Mouse (Mus musculus) induced T-regulatory cell, adult 2 months (primary cell): Measurements from ENCODE around the gene Ptprn2.

Experiments
- DNase-seq: peaks from one replicate; pipeline ENCODE4 v3.0.0-alpha.2; 2012; ENCODE audit warnings: low read depth

The Ptprn2 gene

GRCm38 (mm10) chr12:117140901-117141300 lies 655.4 kb downstream of the Ptprn2 start:
- DNase-seq, result no peak

DNA sequence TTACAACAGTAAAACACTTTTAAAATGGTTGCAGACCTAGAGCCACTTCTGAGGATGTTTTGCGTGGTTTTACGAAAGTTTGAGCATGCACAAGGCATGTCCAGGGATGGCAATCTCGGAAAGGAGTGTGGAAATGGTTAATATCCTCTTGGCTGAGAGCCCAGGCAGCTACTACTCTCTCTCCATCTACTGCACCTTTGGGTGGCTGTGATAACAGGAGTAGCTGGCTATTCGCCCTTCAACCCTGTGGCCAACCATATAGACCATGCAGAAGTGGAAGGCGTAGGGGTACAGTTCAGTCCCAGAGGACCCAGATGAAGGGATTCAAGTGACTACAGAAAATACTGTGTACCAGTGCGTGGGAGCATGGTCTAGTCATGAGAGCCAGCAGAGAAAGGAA lies 655.9 kb downstream of the Ptprn2 start:
- DNase-seq, result no peak

- DNase-seq, result no peak
These were observed 663.7 kb downstream of the Ptprn2 start for GRCm38 (mm10) chr12:117149176-117149575.

DNA sequence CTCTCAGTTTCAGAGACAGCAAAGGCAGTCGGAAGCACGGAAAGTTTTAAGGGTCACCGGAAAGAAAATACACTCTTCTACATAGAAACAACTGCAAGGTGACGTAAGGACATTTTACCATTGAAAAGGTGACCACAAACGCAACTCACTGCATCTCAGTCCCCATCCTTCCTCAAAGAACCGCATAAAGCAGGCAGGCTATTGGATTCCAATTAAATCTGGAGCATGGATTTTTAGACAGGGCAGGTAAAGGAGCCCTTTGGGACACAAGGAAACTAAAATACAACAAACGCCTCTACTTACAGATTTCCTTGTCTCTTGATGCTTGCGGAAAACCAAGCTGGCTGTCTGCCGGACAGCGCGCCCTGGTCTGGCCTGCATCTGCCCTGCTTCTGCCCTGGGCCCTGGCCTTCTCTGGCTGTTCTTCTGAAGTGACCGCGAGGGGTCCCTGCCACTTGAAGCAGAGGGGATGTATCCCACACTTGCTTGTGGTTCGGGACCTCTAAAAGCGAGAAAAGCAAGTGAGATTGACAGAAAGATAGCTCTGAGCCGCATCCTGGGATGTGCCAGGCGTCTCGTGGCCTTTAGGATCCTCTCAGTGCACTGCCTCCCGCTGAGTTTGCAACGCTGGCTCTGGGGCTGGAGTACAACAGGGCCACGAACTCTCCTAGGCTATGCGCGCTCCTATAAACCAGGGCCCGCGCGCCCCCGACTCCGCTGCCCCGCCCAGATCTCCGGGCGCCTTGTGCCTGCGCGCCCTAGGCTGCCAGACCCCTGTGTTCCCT lies 665.3 kb downstream of the Ptprn2 start:
- no peak for DNase-seq

DNA sequence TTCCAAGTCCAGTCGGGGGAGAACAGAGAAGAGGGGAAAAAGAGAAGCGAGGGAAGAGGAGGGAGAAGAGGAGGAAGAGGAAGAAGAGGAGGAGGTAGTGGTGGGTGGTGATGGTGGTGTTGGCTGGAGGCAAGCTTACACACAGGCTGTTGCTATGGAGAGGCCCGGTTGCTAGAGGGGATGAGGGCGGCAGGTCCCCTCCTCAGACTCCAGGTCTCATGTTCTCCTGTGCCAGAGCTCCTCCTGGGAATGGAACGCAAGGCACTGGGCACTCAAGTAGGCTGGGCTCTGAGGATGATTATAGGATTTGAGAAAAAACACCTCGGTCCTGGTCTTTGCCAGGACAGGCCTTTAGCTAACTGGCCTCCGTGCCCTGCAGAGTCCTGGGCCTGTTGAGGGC lies 666.1 kb downstream of the Ptprn2 start:
- DNase-seq, result no peak

- no peak for DNase-seq
These were observed 667.0 kb downstream of the Ptprn2 start for GRCm38 (mm10) chr12:117152366-117153165.

- peak; percentile 2 for DNase-seq
These were observed 667.6 kb downstream of the Ptprn2 start for GRCm38 (mm10) chr12:117153166-117153480.

DNA sequence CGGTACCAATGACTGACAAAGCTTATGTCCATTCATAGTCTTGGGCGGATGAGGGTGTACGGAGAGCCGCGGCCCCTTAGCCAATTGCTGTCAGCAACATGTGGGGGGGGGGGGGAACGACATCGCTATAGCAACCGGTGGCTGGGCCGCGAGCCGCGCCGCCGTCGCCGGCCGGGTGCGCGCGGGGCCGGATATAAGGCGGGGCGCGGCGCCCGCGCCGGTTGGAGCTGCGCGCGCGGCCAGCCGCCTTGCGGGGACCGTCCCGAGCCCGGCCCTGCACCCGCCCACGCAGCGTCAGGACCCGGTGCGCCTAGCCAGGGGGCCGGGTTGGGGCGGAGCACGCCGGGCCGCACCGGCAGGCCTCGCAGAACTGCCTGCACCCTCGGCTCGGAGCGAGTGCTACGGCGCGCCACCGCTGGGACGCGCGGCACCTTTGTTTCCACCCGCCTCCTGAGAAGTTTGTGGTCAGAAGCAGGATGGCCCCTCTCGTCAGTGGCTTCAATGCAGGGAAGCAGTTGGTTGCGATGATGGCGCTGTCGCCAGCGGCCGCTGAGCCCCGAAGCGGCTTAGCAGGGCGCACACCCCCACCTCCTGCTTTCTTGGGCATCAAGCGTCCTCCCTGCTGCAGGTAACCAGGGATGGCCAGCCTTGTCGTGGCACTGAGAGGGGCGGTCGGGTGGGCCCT lies 668.3 kb downstream of the Ptprn2 start:
- DNase-seq, result peak; percentile 22

DNA sequence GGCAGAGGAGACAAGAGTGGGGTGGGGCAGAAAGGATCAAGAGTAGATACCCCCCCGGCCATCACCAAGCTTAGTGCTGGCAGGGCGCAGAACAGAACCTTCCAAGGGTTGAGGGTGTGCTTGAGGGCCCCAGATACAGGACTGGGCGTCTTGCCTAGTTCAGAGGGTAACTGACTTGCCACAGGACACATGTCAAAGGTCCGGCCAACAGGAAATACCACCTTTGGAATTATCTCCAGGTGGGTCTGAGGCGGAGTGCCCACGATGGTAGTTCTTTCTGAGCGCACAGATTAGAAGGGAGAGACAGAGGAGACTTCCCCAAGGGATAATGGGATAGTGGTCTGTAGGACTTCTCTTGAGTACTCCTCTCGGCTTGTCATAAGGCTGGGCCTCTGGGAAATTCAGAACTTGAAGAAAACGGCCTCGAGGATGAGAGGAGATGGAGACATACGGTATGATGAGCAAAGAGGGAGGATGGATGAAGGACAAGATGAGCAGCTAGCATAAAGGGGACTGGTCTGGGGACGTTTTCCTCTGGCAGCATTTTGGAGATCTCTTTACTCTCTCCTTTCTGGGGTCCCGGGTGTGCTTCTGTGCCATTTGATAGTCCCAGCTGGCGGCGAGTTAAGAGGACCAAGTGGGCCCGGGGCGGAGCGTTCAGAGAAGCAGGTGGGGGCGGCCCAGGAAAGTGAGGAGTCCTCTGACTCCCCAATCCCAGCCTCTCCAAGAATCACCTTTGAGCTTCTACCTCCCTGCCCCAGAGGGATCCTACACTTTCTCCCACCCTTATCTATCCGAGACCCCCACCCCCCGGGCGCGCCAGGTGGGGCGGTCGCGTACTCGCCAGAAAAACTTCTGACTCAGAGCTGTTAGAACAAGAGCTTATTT lies 669.1 kb downstream of the Ptprn2 start:
- DNase-seq, result no peak

GRCm38 (mm10) chr12:117155307-117156220 lies 670.0 kb downstream of the Ptprn2 start:
- DNase-seq, result no peak

- DNase-seq, result no peak
These were observed 670.7 kb downstream of the Ptprn2 start for GRCm38 (mm10) chr12:117156256-117156655.

GRCm38 (mm10) chr12:117156786-117157185 lies 671.3 kb downstream of the Ptprn2 start:
- no peak for DNase-seq

DNA sequence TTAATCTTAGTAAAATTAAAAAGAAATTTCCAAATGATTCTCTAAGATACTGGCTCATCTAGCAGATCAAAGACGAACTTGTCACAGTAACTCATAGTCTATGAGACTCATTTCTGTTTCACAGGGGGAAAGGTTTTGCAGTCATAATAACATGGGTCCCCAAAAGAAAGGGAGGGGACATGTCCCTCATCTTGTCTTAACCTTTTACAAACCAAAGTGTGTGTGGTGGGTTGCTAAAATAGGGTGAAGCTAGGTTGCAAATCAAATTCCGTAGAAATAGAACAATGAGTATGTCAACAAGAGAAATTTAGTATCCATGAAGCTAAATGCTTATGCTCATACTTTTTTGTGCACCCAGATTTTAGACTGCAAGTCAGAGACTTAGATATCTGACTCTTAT lies 671.7 kb downstream of the Ptprn2 start:
- DNase-seq, result no peak

DNA sequence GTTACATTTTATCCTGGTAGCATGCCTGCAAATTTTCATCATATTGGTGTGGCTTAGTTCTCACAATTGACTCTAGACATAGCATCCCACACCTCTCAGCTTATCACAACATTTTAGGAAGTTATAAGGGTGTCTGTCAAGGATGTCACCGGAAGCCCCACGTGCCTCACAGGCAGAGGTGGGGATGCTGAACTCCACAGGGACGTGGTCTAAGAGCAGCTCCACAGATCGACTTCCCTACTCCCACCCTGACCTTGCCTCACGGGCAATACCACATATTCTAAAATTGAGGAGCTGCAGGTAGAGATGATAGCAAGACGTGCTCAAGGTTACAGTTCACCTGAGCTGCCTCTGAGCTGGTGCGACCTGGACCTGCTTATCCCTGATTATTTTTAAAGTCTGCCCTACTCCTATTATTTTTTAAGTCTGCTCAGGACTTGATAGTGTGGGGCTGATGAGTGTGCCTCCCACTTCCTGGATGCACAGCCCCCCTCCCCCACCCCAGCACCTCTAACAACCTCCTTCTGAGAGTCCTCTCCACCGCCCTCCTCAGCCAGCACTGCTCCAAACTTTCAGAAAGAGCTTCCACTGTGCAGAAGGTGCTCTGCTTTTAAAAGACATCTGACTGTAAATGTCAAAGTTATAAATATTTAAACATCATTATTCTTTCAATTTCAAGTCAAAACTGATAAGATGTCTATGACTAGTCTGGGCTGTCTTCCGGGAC lies 672.3 kb downstream of the Ptprn2 start:
- DNase-seq, result no peak

GRCm38 (mm10) chr12:117158950-117159668 lies 673.6 kb downstream of the Ptprn2 start:
- DNase-seq, result no peak

DNA sequence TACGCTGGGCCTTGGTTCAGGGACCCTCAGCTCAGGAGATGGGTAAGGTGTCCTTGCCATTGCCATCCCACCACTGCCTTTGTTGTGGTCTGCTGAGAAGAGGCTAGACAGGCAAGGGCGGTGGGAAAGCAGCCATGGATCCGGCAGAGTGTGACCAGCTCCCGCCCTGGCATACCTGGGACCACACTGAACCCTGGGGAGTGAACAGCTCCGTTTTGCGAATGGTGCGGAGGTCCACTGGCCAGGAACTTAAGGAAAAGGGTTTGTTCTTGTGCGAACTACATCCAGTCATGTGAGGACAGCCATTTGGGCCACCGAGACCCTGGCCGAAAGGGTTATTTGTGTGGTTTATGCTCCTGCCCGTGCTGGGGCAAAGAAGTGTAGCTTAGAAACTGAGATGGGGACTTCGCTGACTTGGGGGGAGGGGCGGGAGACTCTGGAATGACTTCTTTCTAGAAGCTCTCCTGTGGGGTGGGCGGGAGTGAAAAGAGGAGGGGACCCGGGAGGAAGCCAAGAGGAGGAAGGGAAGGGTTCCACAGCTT lies 674.2 kb downstream of the Ptprn2 start:
- DNase-seq, result no peak

DNA sequence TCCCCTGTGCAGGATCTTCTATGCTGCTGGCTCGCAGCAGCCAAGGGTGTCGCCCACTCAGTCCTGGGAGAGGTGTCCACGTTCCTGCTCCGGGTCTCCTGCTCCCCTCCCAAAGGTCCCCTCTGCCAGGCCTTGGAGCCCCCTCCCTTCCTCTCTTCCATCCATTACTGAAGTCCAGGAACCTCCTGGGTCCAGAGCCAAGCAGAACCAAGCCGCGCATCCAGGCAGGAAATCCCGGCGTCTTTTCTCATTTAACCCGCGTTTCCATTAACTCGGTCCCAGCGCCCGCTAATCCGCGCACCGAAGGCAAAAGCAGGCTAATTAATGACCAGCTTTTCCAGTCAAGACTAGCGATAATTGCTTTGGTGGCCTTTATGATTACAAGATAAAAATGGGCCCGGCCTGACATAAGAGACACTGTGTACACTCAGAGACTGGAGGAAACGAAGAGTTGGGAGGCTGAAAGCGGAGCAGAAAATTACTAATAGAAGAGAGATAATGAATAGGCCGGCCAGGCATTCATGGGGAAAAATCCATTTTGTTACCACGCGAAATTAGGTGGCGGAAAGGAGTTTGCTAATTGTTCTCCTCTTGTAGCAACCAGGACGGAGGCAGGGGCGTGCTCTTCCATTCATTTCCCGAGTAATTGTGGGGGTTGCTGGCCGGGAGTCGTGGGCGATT lies 674.8 kb downstream of the Ptprn2 start:
- DNase-seq, result no peak

- no peak for DNase-seq
These were observed 676.7 kb downstream of the Ptprn2 start for GRCm38 (mm10) chr12:117162180-117162579.

- no peak for DNase-seq
These were observed 678.3 kb downstream of the Ptprn2 start for GRCm38 (mm10) chr12:117163789-117164188.
